Mouse (Mus musculus): ENCODE measurements at regions not wholly inside any gene's neighbourhood (a gene's known extent, or its start where the extent isn't known, plus 50 kb on each side); places are given as distances from the start of the nearest gene placed in this dataset.

GRCm38 (mm10) chr11:37650095-37650494 is 414.3 kb upstream of the Tenm2 start:
- no peak overlapping the region for H3K9ac ChIP-seq (ENCODE audit: low read depth, low read length)
- WGBS (ENCODE audit: insufficient replicate concordance) = 89% methylated on average over 11 of the region's 11 CpGs

GRCm38 (mm10) chr11:37623290-37623689 is 387.5 kb upstream of the Tenm2 start:
- Histone ChIP-seq H3K4me2 (no peak overlapping the region), H3K4me1 (ENCODE audit: control insufficient read depth, insufficient read depth, low read length) (no peaks in the 10 kb centered on the region), H3K27me3 (ENCODE audit: control insufficient read depth, insufficient read depth, low read length) (no peaks in the 10 kb centered on the region), H3K4me3 (ENCODE audit: low read depth, low read length) (no peak overlapping the region), H3K36me3 (ENCODE audit: control insufficient read depth, insufficient read depth, low read length) (no peaks in the 10 kb centered on the region), H3K9me3 (replicated peaks; ENCODE audit: control insufficient read depth, low read length) (no peaks in the 10 kb centered on the region), H3K27ac (ENCODE audit: low read depth, low read length) (no peak overlapping the region), H3K9ac (ENCODE audit: low read depth, low read length) (no peak overlapping the region)
- ATAC-seq (replicated peaks; ENCODE audit: insufficient number of reproducible peaks, low FRiP score, low TSS enrichment) = no peak
- 83% methylated on average over 2 of the region's 2 CpGs for WGBS (ENCODE audit: insufficient replicate concordance)

More at GRCm38 (mm10) chr11:37650095-37650494, 414.3 kb upstream of the Tenm2 start:
- H3K4me3 ChIP-seq (ENCODE audit: low read depth, low read length) = no peak overlapping the region
- H3K4me1 ChIP-seq (ENCODE audit: control insufficient read depth, insufficient read depth, low read length) = no peaks in the 10 kb centered on the region
- no peaks in the 10 kb centered on the region for H3K36me3 ChIP-seq (ENCODE audit: control insufficient read depth, insufficient read depth, low read length)
- H3K27ac ChIP-seq (ENCODE audit: low read depth, low read length) = no peak overlapping the region
- no peaks in the 10 kb centered on the region for H3K9me3 ChIP-seq (replicated peaks; ENCODE audit: control insufficient read depth, low read length)
- ATAC-seq (replicated peaks; ENCODE audit: insufficient number of reproducible peaks, low FRiP score, low TSS enrichment) = no peak
- no peaks in the 10 kb centered on the region for H3K27me3 ChIP-seq (ENCODE audit: control insufficient read depth, insufficient read depth, low read length)
- H3K4me2 ChIP-seq = no peak overlapping the region

- no peak overlapping the region for H3K4me3 ChIP-seq (ENCODE audit: low read depth, low read length)
- H3K9ac ChIP-seq (ENCODE audit: low read depth, low read length) = no peak overlapping the region
- no peaks in the 10 kb centered on the region for H3K27me3 ChIP-seq (ENCODE audit: control insufficient read depth, insufficient read depth, low read length)
- no peaks in the 10 kb centered on the region for H3K9me3 ChIP-seq (replicated peaks; ENCODE audit: control insufficient read depth, low read length)
- ATAC-seq (replicated peaks; ENCODE audit: insufficient number of reproducible peaks, low FRiP score, low TSS enrichment) = no peak
- H3K27ac ChIP-seq (ENCODE audit: low read depth, low read length) = no peak overlapping the region
- H3K4me2 ChIP-seq = no peak overlapping the region
- no peaks in the 10 kb centered on the region for H3K36me3 ChIP-seq (ENCODE audit: control insufficient read depth, insufficient read depth, low read length)
- 66% methylated on average over 1 of the region's 1 CpGs for WGBS (ENCODE audit: insufficient replicate concordance)
- no peaks in the 10 kb centered on the region for H3K4me1 ChIP-seq (ENCODE audit: control insufficient read depth, insufficient read depth, low read length)
These were observed 364.8 kb upstream of the Tenm2 start for GRCm38 (mm10) chr11:37600533-37600932.

DNA sequence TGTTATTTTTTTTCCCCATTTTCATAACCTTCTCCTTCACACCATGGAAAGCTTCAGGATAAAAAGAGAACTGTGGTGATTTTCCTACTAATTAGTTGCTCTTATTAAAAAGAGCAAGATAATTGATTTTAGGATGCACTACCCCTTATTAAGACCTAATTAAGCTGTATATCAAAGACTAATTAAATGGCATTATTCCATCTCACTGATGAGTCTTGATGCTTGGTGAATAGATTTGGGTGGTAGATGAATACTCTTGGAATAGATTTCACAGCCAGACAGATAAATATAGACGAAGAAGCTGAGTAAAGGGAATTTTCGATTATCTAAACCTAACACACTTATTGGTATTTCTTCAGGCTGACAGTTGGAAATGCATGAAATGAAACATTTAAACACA is 346.5 kb upstream of the Tenm2 start:
- H3K4me2 ChIP-seq = no peak overlapping the region

GRCm38 (mm10) chr11:37533624-37534023 is 297.9 kb upstream of the Tenm2 start:
- H3K9ac ChIP-seq (ENCODE audit: low read depth, low read length) = no peak overlapping the region
- no peak overlapping the region for H3K4me3 ChIP-seq (ENCODE audit: low read depth, low read length)
- ATAC-seq (replicated peaks; ENCODE audit: insufficient number of reproducible peaks, low FRiP score, low TSS enrichment) = no peak
- H3K4me1 ChIP-seq (ENCODE audit: control insufficient read depth, insufficient read depth, low read length) = no peaks in the 10 kb centered on the region; the same call in 1 of the 2 replicates
- no peaks in the 10 kb centered on the region for H3K27me3 ChIP-seq (ENCODE audit: control insufficient read depth, insufficient read depth, low read length)
- H3K9me3 ChIP-seq (replicated peaks; ENCODE audit: control insufficient read depth, low read length) = no peaks in the 10 kb centered on the region
- no peaks in the 10 kb centered on the region for H3K36me3 ChIP-seq (ENCODE audit: control insufficient read depth, insufficient read depth, low read length)
- 39% methylated on average over 2 of the region's 2 CpGs for WGBS (ENCODE audit: insufficient replicate concordance)
- H3K4me2 ChIP-seq = no peak overlapping the region
- H3K27ac ChIP-seq (ENCODE audit: low read depth, low read length) = no peak overlapping the region

More for the DNA sequence above, 346.5 kb upstream of the Tenm2 start:
- Histone ChIP-seq H3K36me3 (ENCODE audit: control insufficient read depth, insufficient read depth, low read length) (no peaks in the 10 kb centered on the region), H3K9me3 (replicated peaks; ENCODE audit: control insufficient read depth, low read length) (no peaks in the 10 kb centered on the region), H3K4me3 (ENCODE audit: low read depth, low read length) (no peak overlapping the region), H3K9ac (ENCODE audit: low read depth, low read length) (no peak overlapping the region), H3K4me1 (ENCODE audit: control insufficient read depth, insufficient read depth, low read length) (no peaks in the 10 kb centered on the region), H3K27ac (ENCODE audit: low read depth, low read length) (no peak overlapping the region), H3K27me3 (ENCODE audit: control insufficient read depth, insufficient read depth, low read length) (no peaks in the 10 kb centered on the region)
- no peak for ATAC-seq (replicated peaks; ENCODE audit: insufficient number of reproducible peaks, low FRiP score, low TSS enrichment)
- 82% methylated on average over 2 of the region's 2 CpGs for WGBS (ENCODE audit: insufficient replicate concordance)

DNA sequence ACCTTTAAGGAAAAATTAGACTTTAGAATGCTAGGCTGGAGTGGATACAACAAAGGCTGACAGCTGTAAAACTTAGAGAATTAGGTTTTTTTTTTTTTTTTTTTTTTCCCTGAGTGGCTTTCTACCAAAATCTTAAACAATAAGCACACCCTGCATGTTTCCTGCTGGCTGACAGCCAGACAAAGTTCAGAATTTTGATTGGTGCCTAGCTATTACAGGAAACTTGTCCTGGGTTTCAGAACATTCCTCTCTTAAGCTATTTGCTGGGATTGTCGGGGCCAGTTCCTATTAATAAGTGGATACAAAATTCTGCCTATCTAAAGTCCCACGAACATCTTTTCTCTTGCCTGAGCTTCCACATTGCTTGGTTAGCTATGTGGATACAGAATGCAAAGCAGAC is 296.7 kb upstream of the Tenm2 start:
- no peaks in the 10 kb centered on the region for H3K27me3 ChIP-seq (ENCODE audit: control insufficient read depth, insufficient read depth, low read length)
- H3K4me3 ChIP-seq (ENCODE audit: low read depth, low read length) = no peak overlapping the region
- ATAC-seq (replicated peaks; ENCODE audit: insufficient number of reproducible peaks, low FRiP score, low TSS enrichment) = no peak
- no peak overlapping the region for H3K9ac ChIP-seq (ENCODE audit: low read depth, low read length)
- 24% methylated on average over 2 of the region's 2 CpGs for WGBS (ENCODE audit: insufficient replicate concordance)
- H3K27ac ChIP-seq (ENCODE audit: low read depth, low read length) = no peak overlapping the region
- H3K36me3 ChIP-seq (ENCODE audit: control insufficient read depth, insufficient read depth, low read length) = no peaks in the 10 kb centered on the region
- no peaks in the 10 kb centered on the region for H3K9me3 ChIP-seq (replicated peaks; ENCODE audit: control insufficient read depth, low read length)
- H3K4me1 ChIP-seq (ENCODE audit: control insufficient read depth, insufficient read depth, low read length) = no peaks in the 10 kb centered on the region; the same call in 1 of the 2 replicates
- no peak overlapping the region for H3K4me2 ChIP-seq

DNA sequence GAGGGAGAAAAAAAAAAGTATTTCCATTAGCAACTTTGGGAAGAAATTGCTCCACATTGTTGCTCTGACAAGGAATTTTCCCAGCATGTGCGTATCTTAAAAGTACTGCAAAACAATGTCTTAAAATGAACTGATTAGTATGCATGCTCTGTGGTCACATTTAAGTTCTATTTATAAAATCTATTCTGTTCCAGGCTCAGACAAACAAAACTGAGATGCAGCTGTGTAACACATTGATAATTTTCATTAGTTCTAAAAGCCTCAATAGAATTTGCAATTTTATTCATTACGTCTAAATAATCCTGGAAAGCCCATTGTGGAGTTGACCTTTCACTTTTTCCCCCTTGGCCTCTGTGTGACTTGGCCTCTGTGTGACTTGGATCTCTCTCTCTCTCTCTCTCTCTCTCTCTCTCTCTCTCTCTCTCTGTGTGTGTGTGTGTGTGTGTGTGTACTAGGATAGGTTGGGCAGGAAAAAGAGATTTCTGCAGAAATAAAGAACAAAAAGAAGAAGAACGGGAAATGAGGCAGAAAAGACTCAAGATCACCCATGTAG is 262.8 kb upstream of the Tenm2 start:
- 75% methylated on average over 3 of the region's 3 CpGs for WGBS (ENCODE audit: insufficient replicate concordance)
- ATAC-seq (replicated peaks; ENCODE audit: insufficient number of reproducible peaks, low FRiP score, low TSS enrichment) = no peak

DNA sequence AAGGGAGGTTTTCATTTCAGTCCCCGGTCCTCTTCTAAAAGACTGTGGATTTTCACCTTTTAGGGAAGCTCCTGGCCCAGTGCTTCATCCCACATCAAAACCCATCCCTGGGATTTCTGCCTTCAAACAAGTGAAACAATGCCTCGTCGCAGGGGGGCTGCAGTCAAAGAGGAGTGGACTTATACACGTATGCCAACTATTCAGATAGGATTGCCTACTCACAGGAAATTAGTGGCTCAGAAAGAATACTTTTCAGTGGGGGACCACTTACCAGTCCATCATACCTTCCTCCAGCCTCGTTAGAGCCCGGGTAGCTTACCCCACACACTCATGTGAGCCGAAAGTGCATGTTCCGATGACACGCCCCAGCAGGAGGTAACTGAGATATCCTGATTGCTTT is 262.1 kb upstream of the Tenm2 start:
- no peaks in the 10 kb centered on the region for H3K9me3 ChIP-seq (replicated peaks; ENCODE audit: control insufficient read depth, low read length)
- no peaks in the 10 kb centered on the region for H3K36me3 ChIP-seq (ENCODE audit: control insufficient read depth, insufficient read depth, low read length)
- no peak overlapping the region for H3K27ac ChIP-seq (ENCODE audit: low read depth, low read length)
- no peak for ATAC-seq (replicated peaks; ENCODE audit: insufficient number of reproducible peaks, low FRiP score, low TSS enrichment)
- no peak overlapping the region for H3K9ac ChIP-seq (ENCODE audit: low read depth, low read length)
- WGBS (ENCODE audit: insufficient replicate concordance) = 56% methylated on average over 9 of the region's 9 CpGs
- no peaks in the 10 kb centered on the region for H3K4me1 ChIP-seq (ENCODE audit: control insufficient read depth, insufficient read depth, low read length)
- H3K27me3 ChIP-seq (ENCODE audit: control insufficient read depth, insufficient read depth, low read length) = no peaks in the 10 kb centered on the region
- H3K4me2 ChIP-seq = no peak overlapping the region
- H3K4me3 ChIP-seq (ENCODE audit: low read depth, low read length) = no peak overlapping the region

More for the DNA sequence above, 262.8 kb upstream of the Tenm2 start:
- Histone ChIP-seq H3K4me3 (ENCODE audit: low read depth, low read length) (no peak overlapping the region), H3K9me3 (replicated peaks; ENCODE audit: control insufficient read depth, low read length) (no peaks in the 10 kb centered on the region), H3K27me3 (ENCODE audit: control insufficient read depth, insufficient read depth, low read length) (no peaks in the 10 kb centered on the region), H3K4me2 (no peak overlapping the region), H3K27ac (ENCODE audit: low read depth, low read length) (no peak overlapping the region), H3K4me1 (ENCODE audit: control insufficient read depth, insufficient read depth, low read length) (no peaks in the 10 kb centered on the region), H3K36me3 (ENCODE audit: control insufficient read depth, insufficient read depth, low read length) (no peaks in the 10 kb centered on the region), H3K9ac (ENCODE audit: low read depth, low read length) (no peak overlapping the region)

- Histone ChIP-seq H3K36me3 (ENCODE audit: control insufficient read depth, insufficient read depth, low read length) (no peaks in the 10 kb centered on the region), H3K9me3 (replicated peaks; ENCODE audit: control insufficient read depth, low read length) (no peaks in the 10 kb centered on the region), H3K27ac (ENCODE audit: low read depth, low read length) (no peak overlapping the region), H3K4me3 (ENCODE audit: low read depth, low read length) (no peak overlapping the region), H3K27me3 (ENCODE audit: control insufficient read depth, insufficient read depth, low read length) (no peaks in the 10 kb centered on the region), H3K4me1 (ENCODE audit: control insufficient read depth, insufficient read depth, low read length) (no peaks in the 10 kb centered on the region), H3K4me2 (no peak overlapping the region), H3K9ac (ENCODE audit: low read depth, low read length) (no peak overlapping the region)
- 59% methylated on average over 3 of the region's 3 CpGs for WGBS (ENCODE audit: insufficient replicate concordance)
- no peak for ATAC-seq (replicated peaks; ENCODE audit: insufficient number of reproducible peaks, low FRiP score, low TSS enrichment)
These were observed 244.5 kb upstream of the Tenm2 start for GRCm38 (mm10) chr11:37480236-37480635.
